Mouse (Mus musculus) frontal cortex, adult 2 months (tissue): ENCODE data around the gene Nwd1. TPM values are rescaled to one million over a fixed set of nuclear protein-coding genes. Genes with fewer than 3 reads are reported as not detected.

Source experiments
- DNase-seq, 2 experiments: peaks; one replicate each; pipeline ENCODE4 v3.0.0; 2022; ENCODE audit warnings: low spot score in 1 of 2; ENCODE audit errors: extremely low spot score in 1 of 2
- polyA plus RNA-seq: library from polyadenylated mRNA; depleted of rRNA; stranded (reverse); fragments of >200 nt; gene quantifications from 2 replicates; pipeline ENCODE4 v1.2.3, GENCODE M21; 2012; rRNA removed

The Nwd1 gene
- polyA plus RNA-seq, 1 experiment: 26.4 TPM

DNA sequence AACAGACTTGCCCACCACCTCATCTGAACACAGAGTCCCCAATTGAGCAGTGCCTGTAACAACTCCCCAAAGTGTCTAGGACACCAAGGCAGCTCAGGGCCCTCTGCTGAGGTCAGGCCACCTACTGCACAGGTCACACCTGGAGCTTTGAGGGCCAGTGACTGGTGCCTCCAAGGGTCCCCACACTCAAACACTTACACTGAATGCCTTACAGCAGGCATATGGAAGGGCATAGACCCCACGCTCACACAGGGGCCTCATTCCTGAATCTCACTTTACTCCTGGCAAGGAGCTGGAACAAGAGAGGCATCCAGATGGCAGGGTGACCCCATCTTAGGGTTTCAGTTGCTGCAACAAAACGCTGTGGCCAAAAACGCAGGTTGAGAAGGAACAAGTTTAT lies 113.7 kb downstream of the Nwd1 start:
- DNase-seq: no peak

GRCm38 (mm10) chr8:72761322-72762051 lies 115.0 kb downstream of the Nwd1 start, which contains the start of gene F2rl3:
TSS of gene F2rl3 (plus strand) at chr8:72761880.
- DNase-seq: no peak

DNA sequence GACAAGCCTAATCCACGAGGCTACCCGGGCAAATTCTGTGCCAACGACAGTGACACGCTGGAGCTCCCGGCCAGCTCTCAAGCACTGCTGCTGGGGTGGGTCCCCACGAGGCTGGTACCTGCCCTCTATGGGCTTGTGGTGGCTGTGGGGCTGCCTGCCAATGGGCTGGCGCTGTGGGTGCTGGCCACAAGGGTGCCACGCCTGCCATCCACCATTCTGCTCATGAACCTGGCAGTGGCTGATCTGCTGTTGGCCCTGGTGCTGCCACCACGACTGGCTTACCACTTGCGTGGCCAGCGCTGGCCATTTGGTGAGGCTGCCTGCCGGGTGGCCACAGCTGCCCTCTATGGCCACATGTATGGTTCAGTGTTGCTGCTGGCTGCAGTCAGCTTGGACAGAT lies 115.8 kb downstream of the Nwd1 start:
- no peak for DNase-seq

- no peak for DNase-seq
Measured at GRCm38 (mm10) chr8:72765696-72766095, 119.2 kb downstream of the Nwd1 start.

DNA sequence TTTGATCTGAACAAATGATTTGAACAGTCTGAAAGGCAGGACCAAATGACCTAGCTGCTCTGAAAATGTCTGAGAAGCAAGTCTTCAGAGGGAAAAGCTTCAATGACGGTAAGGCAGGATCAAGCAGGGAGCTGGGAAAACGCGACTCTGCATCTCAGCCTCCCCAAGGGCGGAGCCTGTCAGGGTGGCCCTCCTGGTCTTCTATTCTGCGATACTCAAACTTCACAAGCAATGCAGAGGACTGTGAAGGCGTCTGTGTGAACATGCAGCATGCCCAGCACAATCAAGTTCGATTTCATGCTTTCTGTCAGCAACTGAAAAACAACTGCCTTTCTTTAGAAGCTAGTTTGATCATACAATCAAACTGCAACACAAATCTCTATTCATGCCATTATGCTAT lies 120.3 kb downstream of the Nwd1 start:
- no peak for DNase-seq

Other genes starting within 250 kb of the Nwd1 start
- gene Eps15l1, start 225.3 kb upstream of the Nwd1 start, polyA plus RNA-seq: 76.1 and 81.8 TPM in 2 replicates
- gene Calr3, start 202.8 kb upstream of the Nwd1 start, polyA plus RNA-seq: 0.58 and 0.61 TPM in 2 replicates
- 9.6 and 10.0 TPM in 2 replicates for gene 1700030K09Rik, start 202.8 kb upstream of the Nwd1 start, polyA plus RNA-seq
- gene Cherp, start 171.5 kb upstream of the Nwd1 start, polyA plus RNA-seq: 51.4 and 57.2 TPM in 2 replicates
- 31.5 and 32.4 TPM in 2 replicates for gene Slc35e1, start 154.1 kb upstream of the Nwd1 start, polyA plus RNA-seq
- gene Med26, start 98.4 kb upstream of the Nwd1 start, polyA plus RNA-seq: 7.9 and 9.0 TPM in 2 replicates
- 79.4 and 83.3 TPM in 2 replicates for gene Smim7, start 75.6 kb upstream of the Nwd1 start, polyA plus RNA-seq
- 141 TPM in 2 replicates for gene Tmem38a, start 74.7 kb upstream of the Nwd1 start, polyA plus RNA-seq
- 134 and 150 TPM in 2 replicates for gene Sin3b, start 76.6 kb downstream of the Nwd1 start, polyA plus RNA-seq
- 0.42 and 0.65 TPM in 2 replicates for gene F2rl3, start 115.2 kb downstream of the Nwd1 start, polyA plus RNA-seq